Mouse (Mus musculus) ovary, postnatal 14 days (tissue): ENCODE measurements around the gene D17Wsu92e.

Experiments
- DNase-seq: peaks from one replicate; pipeline ENCODE4 v3.0.0; 2022; ENCODE audit warnings: low spot score

Gene D17Wsu92e

GRCm38 (mm10) chr17:27821407-27822338 lies 1.2 kb upstream of the D17Wsu92e start:
- DNase-seq: no peak

- peak; percentile 48 for DNase-seq
These were observed 379 bp downstream of the D17Wsu92e start for GRCm38 (mm10) chr17:27819971-27820567.

- DNase-seq: no peak
These were observed 902 bp downstream of the D17Wsu92e start for GRCm38 (mm10) chr17:27819521-27819970.

GRCm38 (mm10) chr17:27819011-27819410 lies 1.4 kb downstream of the D17Wsu92e start:
- DNase-seq: no peak

- DNase-seq: no peak
These were observed 5.8 kb downstream of the D17Wsu92e start for GRCm38 (mm10) chr17:27814606-27815005.

GRCm38 (mm10) chr17:27811980-27812379 lies 8.5 kb downstream of the D17Wsu92e start:
- DNase-seq: no peak

GRCm38 (mm10) chr17:27810569-27811331 lies 9.7 kb downstream of the D17Wsu92e start:
- no peak for DNase-seq

- DNase-seq: no peak
These were observed 12.8 kb downstream of the D17Wsu92e start for GRCm38 (mm10) chr17:27807542-27808078.

- DNase-seq: no peak
These were observed 15.4 kb downstream of the D17Wsu92e start for GRCm38 (mm10) chr17:27804803-27805770.

GRCm38 (mm10) chr17:27804156-27804690 lies 16.2 kb downstream of the D17Wsu92e start:
- no peak for DNase-seq

- DNase-seq: no peak
These were observed 16.7 kb downstream of the D17Wsu92e start for GRCm38 (mm10) chr17:27803752-27804151.

GRCm38 (mm10) chr17:27800710-27801648 lies 19.5 kb downstream of the D17Wsu92e start:
- no peak for DNase-seq

- no peak for DNase-seq
These were observed 20.5 kb downstream of the D17Wsu92e start for GRCm38 (mm10) chr17:27799771-27800584.

GRCm38 (mm10) chr17:27797341-27797872 lies 23.0 kb downstream of the D17Wsu92e start:
- DNase-seq: peak; percentile 24

GRCm38 (mm10) chr17:27796780-27797179 lies 23.7 kb downstream of the D17Wsu92e start:
- DNase-seq: no peak

GRCm38 (mm10) chr17:27793144-27793543 lies 27.3 kb downstream of the D17Wsu92e start:
- no peak for DNase-seq

- DNase-seq: no peak
These were observed 27.9 kb downstream of the D17Wsu92e start for GRCm38 (mm10) chr17:27792516-27792915.

- no peak for DNase-seq
These were observed 28.9 kb downstream of the D17Wsu92e start for GRCm38 (mm10) chr17:27791556-27791955.
